Mouse (Mus musculus) right cerebral cortex, postnatal 25 days (tissue): Measurements from ENCODE around the gene Kif3c.

Experiments
- DNase-seq: peaks from one replicate; pipeline ENCODE4 v3.0.0; 2022

The Kif3c gene

GRCm38 (mm10) chr12:3425375-3426341, 60.7 kb downstream of the Kif3c start:
- no peak for DNase-seq

GRCm38 (mm10) chr12:3426530-3427034, 61.6 kb downstream of the Kif3c start, which contains the start of gene Asxl2:
Gene Asxl2, plus strand, starts transcription at chr12:3426857.
- peak; percentile 98 for DNase-seq

- peak; percentile 79 for DNase-seq
Measured at GRCm38 (mm10) chr12:3427067-3427889, 62.3 kb downstream of the Kif3c start.

GRCm38 (mm10) chr12:3427891-3428775, 63.2 kb downstream of the Kif3c start:
- no peak for DNase-seq

GRCm38 (mm10) chr12:3429681-3430442, 64.9 kb downstream of the Kif3c start:
- DNase-seq: no peak

GRCm38 (mm10) chr12:3430443-3430753, 65.5 kb downstream of the Kif3c start:
- DNase-seq: no peak

GRCm38 (mm10) chr12:3430985-3431384, 66.1 kb downstream of the Kif3c start:
- no peak for DNase-seq

GRCm38 (mm10) chr12:3433736-3434135, 68.8 kb downstream of the Kif3c start:
- no peak for DNase-seq

GRCm38 (mm10) chr12:3436446-3436845, 71.5 kb downstream of the Kif3c start:
- DNase-seq: no peak

GRCm38 (mm10) chr12:3437815-3438214, 72.9 kb downstream of the Kif3c start:
- no peak for DNase-seq

GRCm38 (mm10) chr12:3440916-3441315, 76.0 kb downstream of the Kif3c start:
- no peak for DNase-seq

GRCm38 (mm10) chr12:3441361-3441760, 76.4 kb downstream of the Kif3c start:
- no peak for DNase-seq

- no peak for DNase-seq
Measured at GRCm38 (mm10) chr12:3453554-3453953, 88.6 kb downstream of the Kif3c start.
